Mouse (Mus musculus) lung, embryonic 15.5 days (tissue): ENCODE results near the gene Wasf2. TPM values are rescaled to one million over a fixed set of nuclear protein-coding genes. Genes with fewer than 3 reads are reported as not detected.

ENCODE experiments used
- ATAC-seq: fragments of 200-750 bp; cut with Nextera tagmentation; 2 replicates; pipeline ENCODE4 v1.8.0; 2017; ENCODE audit warnings: moderate number of reproducible peaks, borderline replicate concordance; ENCODE audit not compliant: low FRiP score, low TSS enrichment; ENCODE audit errors: extremely low read depth
- H3K27ac ChIP-seq: fragments of 300-500 bp; sonication (generic); 2 replicates; pipeline ENCODE4 v1.5.1; 2015; ENCODE audit warnings: moderate library complexity, mild to moderate bottlenecking, inconsistent platforms
- H3K27me3 ChIP-seq: fragments of 300-500 bp; sonication (generic); 2 replicates; pipeline ENCODE4 v1.6.1; 2015; ENCODE audit warnings: inconsistent platforms
- H3K36me3 ChIP-seq: fragments of 300-500 bp; sonication (generic); 2 replicates; pipeline ENCODE4 v1.6.1; 2015; ENCODE audit warnings: inconsistent platforms
- H3K4me1 ChIP-seq: fragments of 300-500 bp; sonication (generic); 2 replicates; pipeline ENCODE4 v1.6.1; 2015; ENCODE audit warnings: inconsistent platforms
- H3K4me2 ChIP-seq: fragments of 300-500 bp; sonication (generic); 2 replicates; pipeline ENCODE4 v1.6.1; 2015; ENCODE audit warnings: inconsistent platforms, mild to moderate bottlenecking, moderate library complexity
- H3K4me3 ChIP-seq: fragments of 300-500 bp; sonication (generic); 2 replicates; pipeline ENCODE4 v1.5.1; 2015; ENCODE audit warnings: mild to moderate bottlenecking, inconsistent platforms
- H3K9ac ChIP-seq: fragments of 300-500 bp; sonication (generic); 2 replicates; pipeline ENCODE4 v1.6.1; 2015; ENCODE audit warnings: inconsistent platforms
- H3K9me3 ChIP-seq: fragments of 300-500 bp; sonication (generic); 2 replicates; pipeline ENCODE4 v1.6.1; 2016; ENCODE audit warnings: inconsistent platforms
- WGBS: fragments of 180-500 bp; shearing (Covaris S2); methylation state at CpG from one replicate; pipeline ENCODE4 v1.1.7; 2015; 5-methylcytosine and 5-hydroxymethylcytosine counted together
- polyA plus RNA-seq: library from polyadenylated mRNA; unstranded; fragments of >200 nt; fragmentation: Nextera tagmentation; extraction: Ambion mirVana; gene quantifications from 2 replicates; pipeline ENCODE4 v1.2.1, GENCODE M21; 2015

Gene Wasf2
- polyA plus RNA-seq, 1 experiment from 2014 or later: 120 TPM

- Histone ChIP-seq H3K9me3 (no peaks in the 10 kb centered on the region), H3K9ac (no peak overlapping the region), H3K27ac (peak overlapping the region; percentile 65), H3K36me3 (peaks cover 41% of the 10 kb centered on the region), H3K4me1 (peaks cover 57% of the 10 kb centered on the region), H3K4me2 (no peak overlapping the region), H3K27me3 (no peaks in the 10 kb centered on the region), H3K4me3 (no peak overlapping the region)
- no peak for ATAC-seq
- 37% methylated on average over 13 of the region's 13 CpGs for WGBS
Measured at GRCm38 (mm10) chr4:133197801-133198286, 67.5 kb downstream of the Wasf2 start.

- H3K27ac ChIP-seq: peak overlapping the region; percentile 65
- 26% methylated on average over 19 of the region's 19 CpGs for WGBS
- H3K36me3 ChIP-seq: peaks cover 33% of the 10 kb centered on the region
- no peaks in the 10 kb centered on the region for H3K9me3 ChIP-seq
- H3K4me3 ChIP-seq: no peak overlapping the region
- no peak overlapping the region for H3K9ac ChIP-seq
- H3K4me1 ChIP-seq: peaks cover 57% of the 10 kb centered on the region
- ATAC-seq: peak; percentile 24
- H3K27me3 ChIP-seq: no peaks in the 10 kb centered on the region
- H3K4me2 ChIP-seq: no peak overlapping the region
Measured at GRCm38 (mm10) chr4:133198337-133199180, 68.3 kb downstream of the Wasf2 start.

GRCm38 (mm10) chr4:133199743-133200142, 69.4 kb downstream of the Wasf2 start:
- peaks cover 63% of the 10 kb centered on the region for H3K4me1 ChIP-seq
- H3K4me2 ChIP-seq: no peak overlapping the region
- no peaks in the 10 kb centered on the region for H3K9me3 ChIP-seq
- no peak overlapping the region for H3K9ac ChIP-seq
- peak overlapping the region; percentile 57 for H3K27ac ChIP-seq
- H3K36me3 ChIP-seq: peaks cover 22% of the 10 kb centered on the region
- 57% methylated on average over 6 of the region's 6 CpGs for WGBS
- H3K27me3 ChIP-seq: no peaks in the 10 kb centered on the region
- H3K4me3 ChIP-seq: no peak overlapping the region
- no peak for ATAC-seq

- Histone ChIP-seq H3K9ac (no peak overlapping the region), H3K4me1 (peaks cover 68% of the 10 kb centered on the region), H3K4me2 (peak overlapping the region; percentile 26), H3K9me3 (no peaks in the 10 kb centered on the region), H3K27ac (peak overlapping the region; percentile 57), H3K4me3 (no peak overlapping the region), H3K36me3 (peaks cover 16% of the 10 kb centered on the region), H3K27me3 (no peaks in the 10 kb centered on the region)
- ATAC-seq: 0 out of 2 replicates have a peak, but pooled peaks have one; percentile 3
- 28% methylated on average over 21 of the region's 21 CpGs for WGBS
Measured at GRCm38 (mm10) chr4:133200343-133200742, 70.0 kb downstream of the Wasf2 start.

GRCm38 (mm10) chr4:133201006-133201771, 70.9 kb downstream of the Wasf2 start:
- no peak overlapping the region for H3K4me2 ChIP-seq
- no peaks in the 10 kb centered on the region for H3K9me3 ChIP-seq
- H3K4me3 ChIP-seq: no peak overlapping the region
- H3K4me1 ChIP-seq: peaks cover 67% of the 10 kb centered on the region
- H3K27me3 ChIP-seq: no peaks in the 10 kb centered on the region
- peaks cover 8% of the 10 kb centered on the region for H3K36me3 ChIP-seq
- peak overlapping the region; percentile 57 for H3K27ac ChIP-seq
- no peak for ATAC-seq
- H3K9ac ChIP-seq: no peak overlapping the region
- WGBS: 55% methylated on average over 8 of the region's 8 CpGs

GRCm38 (mm10) chr4:133202254-133202653, 71.9 kb downstream of the Wasf2 start:
- Histone ChIP-seq H3K4me3 (no peak overlapping the region), H3K36me3 (no peaks in the 10 kb centered on the region), H3K4me2 (no peak overlapping the region), H3K27me3 (no peaks in the 10 kb centered on the region), H3K9me3 (no peaks in the 10 kb centered on the region), H3K9ac (no peak overlapping the region), H3K4me1 (peaks cover 56% of the 10 kb centered on the region), H3K27ac (no peak overlapping the region)
- ATAC-seq: no peak
- WGBS: 90% methylated on average over 3 of the region's 3 CpGs

- H3K9me3 ChIP-seq: no peaks in the 10 kb centered on the region
- no peaks in the 10 kb centered on the region; the same call in 1 of the 2 replicates for H3K27me3 ChIP-seq
- no peak overlapping the region for H3K27ac ChIP-seq
- peaks cover 43% of the 10 kb centered on the region for H3K4me1 ChIP-seq
- no peak overlapping the region for H3K4me2 ChIP-seq
- WGBS: 61% methylated on average over 3 of the region's 3 CpGs
- no peaks in the 10 kb centered on the region for H3K36me3 ChIP-seq
- ATAC-seq: no peak
- no peak overlapping the region for H3K4me3 ChIP-seq
- H3K9ac ChIP-seq: no peak overlapping the region
Measured at GRCm38 (mm10) chr4:133203591-133203990, 73.3 kb downstream of the Wasf2 start.

- Histone ChIP-seq H3K4me3 (no peak overlapping the region), H3K9me3 (no peaks in the 10 kb centered on the region), H3K27ac (no peak overlapping the region), H3K4me2 (no peak overlapping the region), H3K27me3 (no peaks in the 10 kb centered on the region; the same call in 1 of the 2 replicates), H3K9ac (no peak overlapping the region), H3K36me3 (no peaks in the 10 kb centered on the region), H3K4me1 (peaks cover 35% of the 10 kb centered on the region)
- ATAC-seq: no peak
- 17% methylated on average over 7 of the region's 7 CpGs for WGBS
Measured at GRCm38 (mm10) chr4:133204379-133204778, 74.1 kb downstream of the Wasf2 start.

GRCm38 (mm10) chr4:133209366-133209765, 79.1 kb downstream of the Wasf2 start:
- no peak overlapping the region for H3K27ac ChIP-seq
- H3K4me1 ChIP-seq: peaks cover 32% of the 10 kb centered on the region
- no peak overlapping the region for H3K4me2 ChIP-seq
- H3K9ac ChIP-seq: no peak overlapping the region
- no peaks in the 10 kb centered on the region for H3K36me3 ChIP-seq
- no peak for ATAC-seq
- no peaks in the 10 kb centered on the region for H3K9me3 ChIP-seq
- peaks cover 22% of the 10 kb centered on the region for H3K27me3 ChIP-seq
- 4% methylated on average over 11 of the region's 11 CpGs for WGBS
- no peak overlapping the region for H3K4me3 ChIP-seq

GRCm38 (mm10) chr4:133210023-133210787, 79.9 kb downstream of the Wasf2 start:
- no peak for ATAC-seq
- H3K27me3 ChIP-seq: peaks cover 24% of the 10 kb centered on the region
- H3K4me1 ChIP-seq: peaks cover 23% of the 10 kb centered on the region
- no peak overlapping the region for H3K27ac ChIP-seq
- H3K4me2 ChIP-seq: no peak overlapping the region
- H3K36me3 ChIP-seq: no peaks in the 10 kb centered on the region
- WGBS: 87% methylated on average over 24 of the region's 24 CpGs
- H3K9me3 ChIP-seq: no peaks in the 10 kb centered on the region
- H3K9ac ChIP-seq: no peak overlapping the region
- no peak overlapping the region for H3K4me3 ChIP-seq

- WGBS: 92% methylated on average over 19 of the region's 19 CpGs
- Histone ChIP-seq H3K9me3 (no peaks in the 10 kb centered on the region), H3K27ac (no peak overlapping the region), H3K4me2 (no peak overlapping the region), H3K4me3 (no peak overlapping the region), H3K9ac (no peak overlapping the region), H3K4me1 (peaks cover 23% of the 10 kb centered on the region), H3K36me3 (no peaks in the 10 kb centered on the region), H3K27me3 (peaks cover 24% of the 10 kb centered on the region)
- ATAC-seq: no peak
Measured at GRCm38 (mm10) chr4:133210788-133211390, 80.6 kb downstream of the Wasf2 start.
